Mouse (Mus musculus): Measurements from ENCODE around the gene Dbx2. TPM values are rescaled to one million over a fixed set of nuclear protein-coding genes. Genes with fewer than 3 reads are reported as not detected.

Dbx2 gene
- total RNA-seq, 2 experiments from 2014 or later, result not detected

GRCm38 (mm10) chr15:95624396-95624795 is 31.4 kb downstream of the Dbx2 start:
- ATAC-seq (replicated peaks; ENCODE audit: poor library complexity), result no peak

GRCm38 (mm10) chr15:95622797-95623196 is 33.0 kb downstream of the Dbx2 start:
- no peak for ATAC-seq (replicated peaks; ENCODE audit: poor library complexity)

GRCm38 (mm10) chr15:95612600-95612999 is 43.2 kb downstream of the Dbx2 start:
- no peak for ATAC-seq (replicated peaks; ENCODE audit: poor library complexity)

GRCm38 (mm10) chr15:95601179-95601578 is 54.6 kb downstream of the Dbx2 start:
- no peak for ATAC-seq (replicated peaks; ENCODE audit: poor library complexity)

- peak; percentile 76 for ATAC-seq (replicated peaks; ENCODE audit: poor library complexity)
Observed at GRCm38 (mm10) chr15:95598630-95599029, 57.1 kb downstream of the Dbx2 start.

- no peak for ATAC-seq (replicated peaks; ENCODE audit: poor library complexity)
Observed at GRCm38 (mm10) chr15:95586906-95587305, 68.9 kb downstream of the Dbx2 start.

GRCm38 (mm10) chr15:95584891-95585290 is 70.9 kb downstream of the Dbx2 start:
- ATAC-seq (replicated peaks; ENCODE audit: poor library complexity), result no peak

- ATAC-seq (replicated peaks; ENCODE audit: poor library complexity), result peak; percentile 85
Observed at GRCm38 (mm10) chr15:95574661-95575060, 81.1 kb downstream of the Dbx2 start.

Other genes starting within 250 kb of the Dbx2 start
- not detected in 2 replicates for gene Nell2, start 127.4 kb downstream of the Dbx2 start, total RNA-seq (2015)
- not detected in 2 replicates for gene Nell2, start 127.4 kb downstream of the Dbx2 start, total RNA-seq (2017)
- gene Ano6, start 134.9 kb upstream of the Dbx2 start, total RNA-seq (2015), result 23.0 and 26.2 TPM in 2 replicates
- 22.7 and 25.4 TPM in 2 replicates for gene Ano6, start 134.9 kb upstream of the Dbx2 start, total RNA-seq (2017)

All from megakaryocyte progenitor cell, adult 5-6 weeks (primary cell).